Mouse (Mus musculus) CH12.LX (cell line): ENCODE results near the gene Parvg. TPM values are rescaled to one million over a fixed set of nuclear protein-coding genes. Genes with fewer than 3 reads are reported as not detected.

Source experiments
- DNase-seq: peaks from one replicate; pipeline ENCODE4 v3.0.0-alpha.2; 2013; ENCODE audit errors: extremely low read depth
- H3K27ac ChIP-seq: 2 replicates; pipeline ENCODE4 v1.5.1; 2012; ENCODE audit warnings: low read depth, mild to moderate bottlenecking, control low read depth, moderate library complexity; ENCODE audit not compliant: insufficient read depth
- H3K27me3 ChIP-seq: replicated peaks from 2 replicates; pipeline ENCODE3; 2012; ENCODE audit warnings: inconsistent platforms
- H3K36me3 ChIP-seq, 2 experiments: replicated peaks in 1 of 2; 2 replicates each; pipeline versions ENCODE3 to v1.6.1; 2012; ENCODE audit warnings: inconsistent platforms in 1 of 2, low read length in 1 of 2, mild to moderate bottlenecking in 1 of 2, mixed read lengths in 1 of 2, moderate library complexity in 1 of 2; ENCODE audit not compliant: control insufficient read depth in 1 of 2, insufficient read depth in 1 of 2
- H3K4me1 ChIP-seq, 2 experiments: 2 replicates each; pipeline ENCODE4 v1.6.1; 2012; ENCODE audit warnings: inconsistent platforms in 1 of 2, moderate library complexity in 1 of 2; ENCODE audit not compliant: insufficient read depth in 2 of 2, control insufficient read depth in 1 of 2
- H3K4me2 ChIP-seq: 2 replicates; pipeline ENCODE4 v1.6.1; 2012; ENCODE audit warnings: low read depth, mild to moderate bottlenecking, control low read depth; ENCODE audit not compliant: poor library complexity, insufficient read depth, severe bottlenecking
- H3K4me3 ChIP-seq, 3 experiments: fragments of 150-350 bp in 1 of 3; sonication (generic) in 1 of 3; replicated peaks in 1 of 3; 2 replicates each; pipeline versions ENCODE3 to v1.5.1; 2011 to 2012; ENCODE audit warnings: low read depth in 2 of 3, low read length in 2 of 3, mild to moderate bottlenecking in 2 of 3, moderate library complexity in 2 of 3, control low read depth in 1 of 3, improper control_type of control experiment in 1 of 3, inconsistent platforms in 1 of 3, mixed read lengths in 1 of 3; ENCODE audit not compliant: poor library complexity in 1 of 3
- H3K79me2 ChIP-seq: replicated peaks from 2 replicates; pipeline ENCODE4 v1.6.1; 2012; ENCODE audit warnings: mild to moderate bottlenecking, moderate library complexity; ENCODE audit not compliant: control insufficient read depth, poor library complexity, insufficient read depth, severe bottlenecking; ENCODE audit errors: extremely low read depth
- H3K9ac ChIP-seq: 2 replicates; pipeline ENCODE4 v1.6.1; 2012; ENCODE audit warnings: low read depth, mild to moderate bottlenecking, control low read depth, moderate library complexity; ENCODE audit not compliant: insufficient read depth
- H3K9me3 ChIP-seq: replicated peaks from 2 replicates; pipeline ENCODE3; 2012; ENCODE audit warnings: low read length, inconsistent platforms, mixed read lengths
- BHLHE40 ChIP-seq: IDR thresholded peaks from 2 replicates; pipeline ENCODE4 v1.6.1; 2011; ENCODE audit warnings: mild to moderate bottlenecking, low read depth, low read length, improper control_type of control experiment
- CHD1 ChIP-seq: IDR thresholded peaks from 2 replicates; pipeline ENCODE4 v1.6.1; 2012; ENCODE audit warnings: low read depth, low read length, improper control_type of control experiment, inconsistent platforms
- CHD2 ChIP-seq: IDR thresholded peaks from 2 replicates; pipeline ENCODE4 v1.6.1; 2011; ENCODE audit warnings: low read length, improper control_type of control experiment
- CTCF ChIP-seq, 2 experiments: IDR thresholded peaks in 1 of 2; conservative IDR thresholded peaks in 1 of 2; 2 replicates each; pipeline ENCODE4 v1.5.1; 2011 to 2012; ENCODE audit warnings: low read depth in 2 of 2, low read length in 2 of 2, improper control_type of control experiment in 1 of 2, inconsistent platforms in 1 of 2, mild to moderate bottlenecking in 1 of 2, moderate library complexity in 1 of 2
- E2F4 ChIP-seq: IDR thresholded peaks from 2 replicates; pipeline ENCODE4 v1.6.1; 2011; ENCODE audit warnings: low read depth, low read length, improper control_type of control experiment; ENCODE audit not compliant: insufficient replicate concordance
- EP300 ChIP-seq: IDR thresholded peaks from 2 replicates; pipeline ENCODE4 v1.6.1; 2011; ENCODE audit warnings: low read length, improper control_type of control experiment
- ETS1 ChIP-seq: conservative IDR thresholded peaks from 2 replicates; pipeline ENCODE4 v1.6.1; 2012; ENCODE audit warnings: low read depth, mild to moderate bottlenecking, inconsistent platforms, low read length, improper control_type of control experiment, moderate library complexity
- GABPA ChIP-seq: IDR thresholded peaks from 2 replicates; pipeline ENCODE4 v1.6.1; 2012; ENCODE audit warnings: low read depth, low read length, improper control_type of control experiment, inconsistent platforms; ENCODE audit not compliant: insufficient replicate concordance
- IRF4 ChIP-seq: IDR thresholded peaks from 2 replicates; pipeline ENCODE4 v1.6.1; 2014; ENCODE audit warnings: low read depth, mild to moderate bottlenecking, inconsistent platforms, low read length, improper control_type of control experiment
- JUN ChIP-seq: IDR thresholded peaks from 2 replicates; pipeline ENCODE4 v1.6.1; 2011; ENCODE audit warnings: low read depth, mild to moderate bottlenecking, low read length, improper control_type of control experiment, moderate library complexity; ENCODE audit not compliant: insufficient read depth
- JUND ChIP-seq: conservative IDR thresholded peaks from 2 replicates; pipeline ENCODE4 v1.6.1; 2011; ENCODE audit warnings: low read depth, low read length, improper control_type of control experiment
- KAT2A ChIP-seq: IDR thresholded peaks from 2 replicates; pipeline ENCODE4 v1.6.1; 2012; ENCODE audit warnings: low read length, improper control_type of control experiment, inconsistent platforms; ENCODE audit not compliant: insufficient replicate concordance
- MAFK ChIP-seq: IDR thresholded peaks from 2 replicates; pipeline ENCODE4 v1.6.1; 2011; ENCODE audit warnings: low read length, improper control_type of control experiment; ENCODE audit not compliant: insufficient replicate concordance
- MAX ChIP-seq: IDR thresholded peaks from 2 replicates; pipeline ENCODE4 v1.6.1; 2011; ENCODE audit warnings: low read length, improper control_type of control experiment
- MAZ ChIP-seq: IDR thresholded peaks from 2 replicates; pipeline ENCODE4 v1.6.1; 2012; ENCODE audit warnings: low read depth, mild to moderate bottlenecking, inconsistent platforms, low read length, improper control_type of control experiment, moderate library complexity
- MXI1 ChIP-seq: IDR thresholded peaks from 2 replicates; pipeline ENCODE4 v1.6.1; 2011; ENCODE audit warnings: mild to moderate bottlenecking, low read depth, low read length, improper control_type of control experiment
- NELFE ChIP-seq: IDR thresholded peaks from 2 replicates; pipeline ENCODE4 v1.6.1; 2011; ENCODE audit warnings: low read depth, low read length, improper control_type of control experiment
- NRF1 ChIP-seq: IDR thresholded peaks from 2 replicates; pipeline ENCODE4 v1.6.1; 2014; ENCODE audit warnings: low read depth, mild to moderate bottlenecking, inconsistent platforms, low read length, improper control_type of control experiment, moderate library complexity
- PAX5 ChIP-seq: IDR thresholded peaks from 2 replicates; pipeline ENCODE4 v1.6.1; 2012; ENCODE audit warnings: low read length, inconsistent platforms, mixed read lengths
- POLR2AphosphoS2 ChIP-seq: IDR thresholded peaks from 2 replicates; pipeline ENCODE4 v1.6.1; 2011; ENCODE audit warnings: low read depth, low read length, improper control_type of control experiment
- RCOR1 ChIP-seq: conservative IDR thresholded peaks from 2 replicates; pipeline ENCODE4 v1.6.1; 2012; ENCODE audit warnings: low read depth, mild to moderate bottlenecking, inconsistent platforms, low read length, improper control_type of control experiment
- SIN3A ChIP-seq: IDR thresholded peaks from 2 replicates; pipeline ENCODE4 v1.6.1; 2012; ENCODE audit warnings: low read length, improper control_type of control experiment, inconsistent platforms
- SMC3 ChIP-seq: IDR thresholded peaks from 2 replicates; pipeline ENCODE4 v1.6.1; 2011; ENCODE audit warnings: low read depth, low read length, improper control_type of control experiment
- TBP ChIP-seq: conservative IDR thresholded peaks from 2 replicates; pipeline ENCODE4 v1.6.1; 2011; ENCODE audit warnings: low read depth, low read length, improper control_type of control experiment
- USF1 ChIP-seq: IDR thresholded peaks from 2 replicates; pipeline ENCODE4 v1.6.1; 2014; ENCODE audit warnings: low read depth, mild to moderate bottlenecking, inconsistent platforms, low read length, improper control_type of control experiment
- USF2 ChIP-seq: conservative IDR thresholded peaks from 2 replicates; pipeline ENCODE4 v1.6.1; 2011; ENCODE audit warnings: low read depth, low read length, improper control_type of control experiment
- ZKSCAN1 ChIP-seq: IDR thresholded peaks from 2 replicates; pipeline ENCODE4 v1.6.1; 2012; ENCODE audit warnings: low read depth, inconsistent platforms, low read length, improper control_type of control experiment, borderline replicate concordance
- ZMIZ1 ChIP-seq: IDR thresholded peaks from 2 replicates; pipeline ENCODE4 v1.6.1; 2012; ENCODE audit warnings: low read depth, mild to moderate bottlenecking, inconsistent platforms, low read length, improper control_type of control experiment
- ZNF384 ChIP-seq: IDR thresholded peaks from 2 replicates; pipeline ENCODE4 v1.6.1; 2012; ENCODE audit warnings: low read depth, low read length, improper control_type of control experiment, inconsistent platforms
- dilution Hi-C: fragments of 300-500 bp; cut with MboI; formaldehyde crosslinking; loops from 2 replicates; pipeline ENCODE4 v1.14.3; 2020; ENCODE audit warnings: low sequenced_read_pairs; ENCODE audit not compliant: extremely low pct_unique_long_range_greater_than_20kb, extremely low pct_ligation_motif_present
- in situ Hi-C: fragments of 300-500 bp; cut with MboI; formaldehyde crosslinking; loops from 3 replicates; pipeline ENCODE4 v1.14.3; 2019; ENCODE audit warnings: low sequenced_read_pairs, low pct_ligation_motif_present, low pct_unique_long_range_greater_than_20kb, mixed read lengths
- polyA plus RNA-seq: library from polyadenylated mRNA; unstranded; fragments of >175 nt; gene quantifications from 2 replicates; pipeline ENCODE4 v1.2.1, GENCODE M21; 2012; ENCODE audit warnings: low read depth; ENCODE audit not compliant: insufficient read length
- total RNA-seq, 2 experiments: library from RNA; depleted of rRNA; stranded (reverse); fragments of 300-350 nt in 1 of 2; fragments of >200 nt in 1 of 2; gene quantifications; 2 replicates each; pipeline ENCODE4 v1.2.3; 2012 to 2014

Gene Parvg
- total and polyA plus RNA-seq, 3 experiments = 93.7 to 140 (median 98.3) TPM

DNA sequence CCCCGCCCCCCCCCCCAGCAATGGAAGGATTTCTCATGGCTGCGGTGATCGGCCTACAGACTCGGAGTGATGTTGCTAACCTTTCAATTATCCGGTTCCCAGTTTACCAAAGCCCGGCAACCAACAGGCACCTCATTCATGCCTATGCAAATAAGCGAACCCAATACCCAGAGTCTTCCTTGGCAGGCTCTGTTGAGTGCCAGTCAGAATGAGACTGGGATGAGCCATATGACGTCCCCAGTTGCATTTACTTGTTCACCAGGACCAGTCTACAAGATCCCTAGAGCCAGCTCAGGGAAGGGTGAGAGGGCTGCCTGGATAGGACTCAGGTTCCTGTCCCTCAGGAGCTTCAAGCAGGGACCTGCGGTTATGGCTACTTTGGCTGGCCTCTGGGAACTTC is 29.4 kb upstream of the Parvg start:
- peak overlapping the region in 1 of 3 experiments; percentile 2 for H3K4me3 ChIP-seq
- no peak overlapping the region for H3K27ac ChIP-seq
- dilution Hi-C loops = no loop called here
- H3K79me2 ChIP-seq = no peaks in the 10 kb centered on the region
- peak overlapping the region; percentile 64; the same call in 1 of the 2 replicates for H3K4me2 ChIP-seq
- no peaks in the 10 kb centered on the region for H3K36me3 ChIP-seq
- no peaks in the 10 kb centered on the region for H3K9me3 ChIP-seq
- TF ChIP-seq PAX5 (no peak), CHD1 (no peak), ZNF384 (no peak), E2F4 (no peak), JUN (0 out of 2 replicates have a peak, but pooled peaks have one; percentile 28), POLR2AphosphoS2 (no peak), RCOR1 (no peak; the same call in 1 of the 2 replicates), MAZ (no peak), ZKSCAN1 (no peak), ZMIZ1 (no peak), JUND (no peak), MAFK (no peak), BHLHE40 (peak; percentile 69), CHD2 (no peak), SIN3A (no peak), MAX (0 out of 2 replicates have a peak, but pooled peaks have one; percentile 6), NELFE (no peak), ETS1 (peak; percentile 41; the same call in 1 of the 2 replicates), KAT2A (no peak), USF1 (no peak), SMC3 (no peak), NRF1 (no peak), EP300 (peak; percentile 22; the same call in 1 of the 2 replicates), GABPA (no peak), CTCF (conservative IDR thresholded peaks at IDR 0.05 in 1 of 2, IDR thresholded peaks at IDR 0.05 in 1 of 2; ENCODE audit: low read depth in 2 of 2, low read length in 2 of 2) (no peak), MXI1 (no peak), IRF4 (peak; percentile 76; the same call in 1 of the 2 replicates), USF2 (no peak), TBP (no peak)
- TF ChIP-seq, all 38 proteins: peak for 6
- in situ Hi-C loops = no loop called here
- Histone ChIP-seq H3K9ac (no peak overlapping the region), H3K27me3 (peaks cover 4% of the 10 kb centered on the region), H3K4me1 (peaks cover 36 to 62% of the 10 kb centered on the region in 2 experiments)
- DNase-seq = no peak
